Mouse (Mus musculus): ENCODE measurements around the gene Mief1. TPM values are rescaled to one million over a fixed set of nuclear protein-coding genes. Genes with fewer than 3 reads are reported as not detected.

Mief1 gene
- polyA plus RNA-seq, 1 experiment, result 24.3 TPM

DNA sequence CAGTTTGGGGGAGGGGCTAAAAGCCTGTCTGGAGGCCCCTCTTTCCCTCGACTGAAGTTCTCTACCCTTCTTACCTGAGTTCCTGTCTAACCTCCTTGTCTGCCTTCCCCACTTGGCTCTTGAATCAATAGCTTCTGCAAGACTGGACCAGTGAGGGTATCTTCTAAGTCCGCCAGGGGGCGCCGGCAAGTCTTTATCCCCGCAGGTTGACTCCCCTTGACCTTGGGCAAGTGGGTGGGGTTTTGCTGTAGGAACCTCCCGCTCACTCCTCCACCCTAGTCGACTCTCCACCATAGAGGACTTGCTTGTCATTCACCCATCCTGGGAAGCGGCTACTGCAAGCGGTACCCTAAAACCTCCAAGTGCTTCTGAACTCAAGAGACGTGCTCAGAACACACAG lies 55.6 kb downstream of the Mief1 start:
- Histone ChIP-seq H3ac (ENCODE audit: control insufficient read depth, insufficient read length) (no peak overlapping the region), H3K4me3 (no peak overlapping the region), H3K4me2 (ENCODE audit: low read depth) (no peak overlapping the region), H3K79me2 (ENCODE audit: control insufficient read depth, insufficient read depth) (no peaks in the 10 kb centered on the region), H3K27me3 (ENCODE audit: control insufficient read depth, insufficient read depth, insufficient read length) (peaks cover 78% of the 10 kb centered on the region), H3K36me3 (ENCODE audit: control insufficient read depth, insufficient read depth) (no peaks in the 10 kb centered on the region)
- no peak for TF ChIP-seq E2F4 (IDR thresholded peaks at IDR 0.05; ENCODE audit: insufficient read depth)
- TF ChIP-seq REST (IDR thresholded peaks at IDR 0.05; ENCODE audit: insufficient read depth, insufficient read length), result no peak
- no peak for TF ChIP-seq MYOG (IDR thresholded peaks at IDR 0.05; ENCODE audit: control insufficient read depth in 1 of 3, insufficient read depth in 1 of 3, insufficient read length in 2 of 3, low read depth in 2 of 3)

DNA sequence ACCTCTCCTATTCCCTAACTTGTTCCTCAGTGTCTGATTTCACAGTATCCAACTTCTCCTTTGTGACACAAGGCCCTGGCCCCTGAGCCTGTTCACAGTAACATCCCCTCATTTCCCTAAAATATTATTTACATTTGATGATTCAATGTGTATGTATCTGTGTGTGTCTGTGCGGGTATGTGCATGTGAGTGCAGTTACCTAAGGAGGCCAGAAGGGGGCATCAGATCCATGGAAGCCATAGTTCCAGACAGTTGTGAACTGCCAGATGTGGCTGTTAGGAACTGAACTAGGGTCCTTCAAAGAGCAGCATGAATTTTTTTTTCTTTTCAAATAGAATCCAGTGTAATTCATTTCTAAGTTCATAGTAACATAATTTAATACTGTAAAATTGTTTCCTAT lies 63.3 kb downstream of the Mief1 start:
- Histone ChIP-seq H3ac (ENCODE audit: control insufficient read depth, insufficient read length) (no peak overlapping the region), H3K79me2 (ENCODE audit: control insufficient read depth, insufficient read depth) (no peaks in the 10 kb centered on the region), H3K27me3 (ENCODE audit: control insufficient read depth, insufficient read depth, insufficient read length) (peaks cover 24% of the 10 kb centered on the region), H3K4me3 (no peak overlapping the region), H3K36me3 (ENCODE audit: control insufficient read depth, insufficient read depth) (no peaks in the 10 kb centered on the region), H3K4me2 (ENCODE audit: low read depth) (no peak overlapping the region)
- TF ChIP-seq TCF3 (IDR thresholded peaks at IDR 0.05; ENCODE audit: insufficient read length, low read depth) (no peak), MAX (IDR thresholded peaks at IDR 0.05; ENCODE audit: low read depth) (no peak), MYOD1 (IDR thresholded peaks at IDR 0.05; ENCODE audit: control insufficient read depth in 1 of 3, insufficient read length in 2 of 3, low read depth in 2 of 3) (no peak), SRF (IDR thresholded peaks at IDR 0.05; ENCODE audit: control insufficient read depth, insufficient read length, low read depth) (no peak), POLR2A (IDR thresholded peaks at IDR 0.05; ENCODE audit: insufficient read length, low read depth) (no peak)

Other genes starting within 250 kb of the Mief1 start
- gene Pdgfb, start 219.0 kb upstream of the Mief1 start, polyA plus RNA-seq (2012; fragmentation: generic; extraction: Trizol), result 21.7 TPM
- gene Syngr1, start 142.7 kb upstream of the Mief1 start, polyA plus RNA-seq (2012; fragmentation: generic; extraction: Trizol), result 54.7 TPM
- gene Rpl3, start 142.2 kb upstream of the Mief1 start, polyA plus RNA-seq (2012; fragmentation: generic; extraction: Trizol), result 1,089 TPM
- 33.3 TPM for gene Tab1, start 100.9 kb upstream of the Mief1 start, polyA plus RNA-seq (2012; fragmentation: generic; extraction: Trizol)
- gene Mgat3, start 60.3 kb upstream of the Mief1 start, polyA plus RNA-seq (2012; fragmentation: generic; extraction: Trizol), result 9.7 TPM
- not detected for gene AC140267.1, start 1.8 kb downstream of the Mief1 start, polyA plus RNA-seq (2012; fragmentation: generic; extraction: Trizol)
- 1,038 TPM for gene Atf4, start 21.2 kb downstream of the Mief1 start, polyA plus RNA-seq (2012; fragmentation: generic; extraction: Trizol)
- 144 TPM for gene Rps19bp1, start 30.3 kb downstream of the Mief1 start, polyA plus RNA-seq (2012; fragmentation: generic; extraction: Trizol)
- 0.04 TPM for gene Cacna1i, start 53.2 kb downstream of the Mief1 start, polyA plus RNA-seq (2012; fragmentation: generic; extraction: Trizol)

Data from myocyte (in vitro differentiated cells).